Mouse (Mus musculus) myocyte (in vitro differentiated cells): ENCODE results near the gene Drg1. TPM values are rescaled to one million over a fixed set of nuclear protein-coding genes. Genes with fewer than 3 reads are reported as not detected.
A peak's percentile ranks its signal among the peaks of the same experiment; 100 is the strongest.
"Not testable (repeated sequence)": the region's sequence is repeated elsewhere in the genome, so short reads cannot be mapped to it uniquely, and the experiment has no call there.

Experiments
- H3K27me3 ChIP-seq: one replicate; pipeline ENCODE4 v1.6.1; 2011; ENCODE audit not compliant: control insufficient read depth, insufficient read depth, insufficient read length
- H3K36me3 ChIP-seq: one replicate; pipeline ENCODE4 v1.6.1; 2011; ENCODE audit not compliant: control insufficient read depth, insufficient read depth
- H3K4me2 ChIP-seq: one replicate; pipeline ENCODE4 v1.6.1; 2011; ENCODE audit warnings: low read depth, control low read depth
- H3K4me3 ChIP-seq: one replicate; pipeline ENCODE4 v1.5.1; 2011; ENCODE audit warnings: mild to moderate bottlenecking, control low read depth, moderate library complexity
- H3K79me2 ChIP-seq: one replicate; pipeline ENCODE4 v1.6.1; 2011; ENCODE audit not compliant: control insufficient read depth, insufficient read depth
- H3ac ChIP-seq: one replicate; pipeline ENCODE4 v1.6.1; 2011; ENCODE audit not compliant: control insufficient read depth, insufficient read length
- MYOD1 ChIP-seq, 3 experiments: IDR thresholded peaks; one replicate each; pipeline ENCODE4 v1.6.1; 2011; ENCODE audit warnings: control low read depth in 2 of 3, low read depth in 2 of 3, mild to moderate bottlenecking in 2 of 3, moderate library complexity in 1 of 3; ENCODE audit not compliant: insufficient read length in 2 of 3, control insufficient read depth in 1 of 3
- MYOG ChIP-seq, 3 experiments: IDR thresholded peaks; one replicate each; pipeline ENCODE4 v1.6.1; 2011; ENCODE audit warnings: control low read depth in 2 of 3, low read depth in 2 of 3, mild to moderate bottlenecking in 2 of 3; ENCODE audit not compliant: insufficient read length in 2 of 3, control insufficient read depth in 1 of 3, insufficient read depth in 1 of 3
- TCF12 ChIP-seq: IDR thresholded peaks from one replicate; pipeline ENCODE4 v1.6.1; 2011; ENCODE audit warnings: mild to moderate bottlenecking, control low read depth; ENCODE audit not compliant: poor library complexity, insufficient read depth, severe bottlenecking
- TCF3 ChIP-seq: IDR thresholded peaks from one replicate; pipeline ENCODE4 v1.6.1; 2011; ENCODE audit warnings: low read depth, control low read depth; ENCODE audit not compliant: insufficient read length
- polyA plus RNA-seq: library from polyadenylated mRNA; unstranded; fragments of >200 nt; fragmentation: generic; extraction: Trizol; gene quantifications from one replicate; pipeline ENCODE4 v1.2.1, GENCODE M21; 2012; ENCODE audit warnings: missing spikeins

Gene Drg1
- polyA plus RNA-seq, 1 experiment, result 109 TPM

- H3K79me2 ChIP-seq, H3ac ChIP-seq, H3K27me3 ChIP-seq, H3K36me3 ChIP-seq, H3K4me3 ChIP-seq, H3K4me2 ChIP-seq: not testable (repeated sequence)
Observed at GRCm38 (mm10) chr11:3150677-3151003, 115.6 kb downstream of the Drg1 start.

DNA sequence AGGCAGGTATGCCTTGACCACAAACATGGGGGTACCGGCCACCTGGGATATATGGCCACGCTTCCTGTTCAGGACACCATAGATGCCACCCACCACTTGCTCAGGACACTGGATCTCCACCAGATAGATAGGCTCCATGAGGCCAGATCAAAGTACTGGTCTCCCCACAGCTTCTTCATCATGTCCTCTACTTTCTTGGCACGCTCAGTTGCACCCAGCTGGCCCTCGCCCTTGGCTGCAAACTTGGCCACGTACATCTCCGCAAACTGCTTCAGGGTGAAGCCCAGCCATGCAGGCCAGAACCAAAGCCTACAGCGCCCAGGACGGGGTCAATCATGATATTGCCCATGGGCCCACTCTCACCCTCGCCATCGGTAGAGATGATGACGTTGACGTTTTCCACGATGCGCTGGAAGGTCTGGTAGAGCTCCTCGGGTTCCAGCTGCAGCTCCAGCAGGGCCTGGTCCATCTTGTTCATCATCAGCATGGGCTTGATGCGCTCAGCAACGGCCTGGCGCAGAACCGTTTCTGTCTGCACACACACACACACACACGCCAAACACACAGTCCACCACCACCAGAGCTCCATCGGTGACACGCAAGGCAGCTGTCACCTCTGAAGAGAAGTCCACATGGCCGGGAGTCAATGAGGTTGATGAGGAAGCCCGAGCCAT is 116.1 kb downstream of the Drg1 start:
- not testable (repeated sequence) for H3K79me2 ChIP-seq, H3K27me3 ChIP-seq, H3K4me2 ChIP-seq, H3ac ChIP-seq, H3K4me3 ChIP-seq, H3K36me3 ChIP-seq

DNA sequence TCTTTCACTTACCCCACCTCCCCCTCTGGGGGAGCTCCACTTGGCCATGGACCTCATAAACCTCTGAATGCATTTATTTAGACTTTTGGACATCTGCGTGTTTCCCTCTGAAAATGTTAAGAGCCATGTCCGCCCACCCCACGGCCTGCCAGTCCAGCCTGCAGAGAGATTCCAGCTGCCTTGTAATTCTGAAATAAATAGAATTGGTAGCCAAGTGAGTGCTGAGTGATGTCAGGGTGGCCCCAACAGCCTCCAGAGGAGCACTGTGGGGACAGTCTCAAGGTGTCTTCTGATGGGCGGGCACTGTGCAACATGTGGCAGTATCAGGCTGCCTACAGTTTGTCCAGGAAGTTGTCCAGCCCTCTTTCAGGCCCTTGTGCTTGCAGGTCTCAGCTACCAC is 116.7 kb downstream of the Drg1 start:
- H3K79me2 ChIP-seq, H3K4me3 ChIP-seq, H3K27me3 ChIP-seq, H3ac ChIP-seq, H3K36me3 ChIP-seq, H3K4me2 ChIP-seq: not testable (repeated sequence)

- H3K4me2 ChIP-seq, H3K79me2 ChIP-seq, H3K4me3 ChIP-seq, H3ac ChIP-seq, H3K36me3 ChIP-seq, H3K27me3 ChIP-seq: not testable (repeated sequence)
Observed at GRCm38 (mm10) chr11:3146806-3147205, 119.4 kb downstream of the Drg1 start.

DNA sequence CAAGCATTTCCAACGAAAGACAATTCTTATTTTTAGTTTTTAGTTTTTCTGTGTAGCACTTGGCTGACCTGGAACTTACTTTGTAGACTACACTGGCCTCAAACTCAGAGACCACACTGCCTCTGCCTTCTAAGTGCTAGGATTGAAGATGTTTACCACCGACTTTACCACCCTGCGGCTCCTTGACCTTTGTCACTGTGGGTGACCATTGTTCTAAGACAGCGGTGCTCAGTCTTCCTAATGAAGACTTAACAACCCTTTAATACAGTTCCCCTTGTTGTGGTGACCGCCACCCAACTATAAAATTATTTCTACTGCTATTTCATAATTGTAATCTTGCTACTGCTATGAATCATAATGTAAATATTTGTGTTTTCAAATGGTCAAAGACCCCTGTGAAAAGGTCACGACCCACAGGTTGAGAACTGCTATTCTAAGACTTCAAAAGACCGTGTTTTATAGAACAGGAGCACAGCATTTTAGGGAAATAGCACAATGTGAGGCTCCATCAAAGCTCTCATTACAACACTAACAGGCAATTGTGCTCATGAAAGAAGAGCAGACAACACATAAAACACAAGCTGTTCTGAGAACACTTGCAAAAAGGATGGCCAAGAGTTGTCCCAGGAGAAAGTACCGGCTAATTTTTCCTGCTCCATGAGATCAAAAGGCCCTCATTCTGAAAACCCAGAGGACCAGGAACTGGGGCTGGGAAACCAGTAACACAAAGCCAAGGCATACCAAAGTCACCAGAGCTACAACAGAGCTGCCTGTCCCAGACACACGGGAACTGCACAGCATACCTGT is 120.7 kb downstream of the Drg1 start:
- H3K27me3 ChIP-seq, H3K4me3 ChIP-seq, H3ac ChIP-seq, H3K4me2 ChIP-seq, H3K36me3 ChIP-seq, H3K79me2 ChIP-seq: not testable (repeated sequence)

GRCm38 (mm10) chr11:3143984-3144383 is 122.2 kb downstream of the Drg1 start:
- not testable (repeated sequence) for H3K36me3 ChIP-seq, H3K4me3 ChIP-seq, H3ac ChIP-seq, H3K79me2 ChIP-seq, H3K27me3 ChIP-seq, H3K4me2 ChIP-seq
- TF ChIP-seq MYOG (IDR thresholded peaks at IDR 0.05; ENCODE audit: control insufficient read depth in 1 of 3, insufficient read depth in 1 of 3, insufficient read length in 2 of 3, low read depth in 2 of 3) (peak; percentile 52 to 90 (median 70)), TCF12 (peak; percentile 50), TCF3 (peak; percentile 40), MYOD1 (IDR thresholded peaks at IDR 0.05; ENCODE audit: control insufficient read depth in 1 of 3, insufficient read length in 2 of 3, low read depth in 2 of 3) (peak; percentile 12 to 78 (median 68))

GRCm38 (mm10) chr11:3142413-3142812 is 123.8 kb downstream of the Drg1 start:
- not testable (repeated sequence) for H3K4me2 ChIP-seq, H3K79me2 ChIP-seq, H3K4me3 ChIP-seq, H3K36me3 ChIP-seq, H3K27me3 ChIP-seq, H3ac ChIP-seq

DNA sequence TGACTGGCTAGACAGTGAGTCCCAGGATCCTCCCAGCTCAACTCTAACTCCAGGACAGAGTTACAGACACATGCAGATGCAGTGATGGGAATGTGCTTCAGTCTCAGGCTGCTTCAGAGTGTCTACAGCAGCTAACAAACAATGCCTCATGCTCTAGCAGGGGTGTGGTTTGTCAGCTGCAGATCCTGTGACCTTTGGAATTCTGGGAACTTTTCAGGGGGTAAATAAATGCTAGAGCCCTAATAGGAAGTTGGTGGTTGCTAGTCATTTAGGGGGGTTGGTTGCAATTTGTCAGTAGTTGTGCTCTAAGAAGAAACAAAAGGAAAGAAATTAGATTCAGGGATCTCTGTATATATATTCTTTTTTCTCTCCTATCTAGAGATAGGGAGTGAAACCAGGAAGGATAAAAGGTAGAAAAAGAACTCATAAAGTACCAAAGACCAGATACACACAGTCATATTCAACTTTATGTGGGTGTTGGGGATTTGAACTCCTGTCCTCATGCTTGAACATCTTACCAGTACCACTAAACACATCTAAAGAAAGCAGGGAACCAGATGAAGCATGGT is 125.2 kb downstream of the Drg1 start:
- not testable (repeated sequence) for H3ac ChIP-seq, H3K27me3 ChIP-seq, H3K79me2 ChIP-seq

DNA sequence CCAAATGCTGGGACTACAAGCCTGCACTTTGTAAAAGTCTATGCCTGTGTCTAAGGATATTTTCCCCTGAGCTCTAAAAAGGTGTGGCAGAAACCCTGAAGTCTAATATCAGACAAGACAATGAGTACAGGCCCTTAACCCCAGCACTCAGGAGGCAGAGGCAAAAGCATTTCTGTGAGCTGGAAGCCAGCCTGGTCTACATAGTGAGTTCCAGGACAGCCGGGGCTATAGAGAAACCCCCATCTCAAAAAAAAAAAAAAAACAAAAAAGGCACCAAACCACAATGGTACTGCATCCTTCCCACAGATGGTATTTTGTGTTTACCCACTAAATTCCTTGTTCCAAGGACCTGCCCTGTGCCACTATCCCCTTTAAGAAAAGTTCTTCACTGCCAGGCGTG is 127.9 kb downstream of the Drg1 start:
- H3K36me3 ChIP-seq, H3K4me2 ChIP-seq, H3ac ChIP-seq, H3K4me3 ChIP-seq, H3K79me2 ChIP-seq, H3K27me3 ChIP-seq: not testable (repeated sequence)

More for the DNA sequence above, 125.2 kb downstream of the Drg1 start:
- H3K4me3 ChIP-seq, H3K36me3 ChIP-seq, H3K4me2 ChIP-seq: not testable (repeated sequence)
